Mouse (Mus musculus): ENCODE data around the gene Lman2.

Gene Lman2

DNA sequence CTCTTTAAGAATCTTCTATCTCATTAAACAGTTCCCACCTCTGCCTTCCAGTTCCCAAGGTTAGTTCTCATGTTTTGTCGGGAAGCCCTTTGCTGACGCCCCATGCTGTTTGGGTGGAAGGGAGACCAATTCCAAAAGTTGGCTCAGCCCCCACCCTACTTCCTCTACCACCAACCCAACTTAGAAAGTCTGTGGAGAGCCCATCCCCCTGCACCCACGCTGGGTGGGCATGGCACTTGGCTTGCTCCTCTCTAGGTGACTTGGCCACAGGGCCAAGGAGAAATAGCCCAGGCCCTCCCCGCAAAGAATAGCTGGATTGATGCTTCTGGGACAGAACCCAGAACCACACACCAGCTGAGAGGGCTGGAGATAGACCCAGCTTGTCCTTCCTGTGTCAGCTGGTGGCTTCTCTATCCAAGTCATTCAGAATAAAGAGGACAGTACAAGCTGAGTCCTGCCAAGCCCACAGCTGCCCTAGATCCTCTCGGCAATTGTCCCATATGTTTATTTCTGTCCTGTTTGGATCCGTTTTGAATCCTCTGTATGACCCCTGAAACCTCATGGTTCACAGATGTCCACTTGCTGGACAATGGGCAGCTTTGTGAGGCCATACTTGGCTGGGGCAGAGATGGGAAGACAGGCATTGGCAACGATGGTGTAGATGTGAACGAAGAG lies 8.6 kb upstream of the Lman2 start:
- DNase-seq (ENCODE audit: low spot score) = no peak

DNA sequence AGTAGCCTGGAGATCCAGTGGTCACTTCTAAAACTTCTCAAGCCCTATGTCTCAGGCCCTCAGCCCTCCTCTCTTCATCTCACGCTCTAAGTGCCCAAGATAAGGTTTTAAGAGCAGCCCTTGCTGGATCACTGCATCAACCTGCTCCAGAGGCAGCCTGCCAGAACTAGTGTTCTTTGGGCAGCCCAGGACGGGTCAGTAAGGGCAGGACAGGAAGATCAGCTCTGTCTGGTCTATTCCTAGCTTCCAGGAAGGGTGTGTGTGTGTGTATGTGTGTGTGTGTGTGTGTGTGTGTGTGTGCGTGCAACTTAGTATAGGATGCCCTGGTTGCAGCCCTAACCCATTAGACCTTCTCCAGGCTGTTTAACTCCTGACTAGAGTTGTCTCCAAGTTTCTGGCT lies 7.7 kb upstream of the Lman2 start:
- DNase-seq (ENCODE audit: low spot score) = no peak

DNA sequence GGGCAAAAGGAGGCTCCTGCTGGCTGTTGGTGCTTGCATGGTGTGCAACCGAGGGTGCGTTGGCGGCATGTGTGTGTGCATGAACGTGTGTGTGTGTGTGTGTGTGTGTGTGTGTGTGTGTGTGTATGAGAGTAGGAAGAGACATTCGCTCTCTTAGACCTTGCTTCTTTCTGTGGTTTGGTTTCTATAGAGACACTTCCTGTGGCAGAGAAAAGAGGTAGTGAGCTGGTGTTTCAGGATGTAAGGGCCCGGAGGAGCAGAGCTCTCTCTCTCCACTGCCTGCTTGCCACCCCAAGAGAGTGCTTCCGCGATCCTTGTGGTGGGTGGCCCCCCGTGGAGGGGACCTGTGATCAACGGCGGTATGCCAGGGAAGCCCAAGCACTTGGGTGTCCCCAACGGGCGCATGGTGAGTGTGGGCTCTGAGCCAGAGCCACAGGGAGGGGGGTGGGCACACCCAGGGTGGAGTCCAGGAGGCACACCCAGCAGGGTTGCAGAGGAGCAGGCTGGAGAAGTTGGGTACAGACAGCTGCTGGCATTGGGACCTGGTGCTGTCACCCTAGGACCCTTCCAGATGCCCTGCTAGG lies 7.0 kb upstream of the Lman2 start, which contains the start of gene Rgs14:
TSS of gene Rgs14 (plus strand) at position 202 of the 584 bp plus-strand sequence.
- no peak for DNase-seq (ENCODE audit: low spot score)

DNA sequence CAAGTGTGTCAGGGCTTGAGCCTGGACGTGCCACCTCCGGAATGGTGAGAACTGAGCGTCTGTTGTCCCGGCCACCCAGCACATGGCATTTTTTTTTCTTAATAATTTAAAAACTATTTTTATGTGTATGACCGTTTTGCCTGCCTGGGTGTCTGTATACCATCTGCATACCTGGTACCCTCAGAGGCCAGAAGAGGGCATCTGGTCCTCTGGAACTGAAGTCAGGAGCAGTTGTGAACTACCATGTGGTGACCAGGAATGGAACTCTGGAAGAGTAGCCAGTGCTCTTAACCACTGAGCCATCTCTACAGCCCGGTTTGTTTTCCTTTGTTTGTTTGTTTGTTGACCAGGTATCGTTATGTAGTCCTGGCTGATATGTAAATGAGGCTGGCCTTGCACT lies 5.8 kb upstream of the Lman2 start:
- DNase-seq (ENCODE audit: low spot score) = no peak

DNA sequence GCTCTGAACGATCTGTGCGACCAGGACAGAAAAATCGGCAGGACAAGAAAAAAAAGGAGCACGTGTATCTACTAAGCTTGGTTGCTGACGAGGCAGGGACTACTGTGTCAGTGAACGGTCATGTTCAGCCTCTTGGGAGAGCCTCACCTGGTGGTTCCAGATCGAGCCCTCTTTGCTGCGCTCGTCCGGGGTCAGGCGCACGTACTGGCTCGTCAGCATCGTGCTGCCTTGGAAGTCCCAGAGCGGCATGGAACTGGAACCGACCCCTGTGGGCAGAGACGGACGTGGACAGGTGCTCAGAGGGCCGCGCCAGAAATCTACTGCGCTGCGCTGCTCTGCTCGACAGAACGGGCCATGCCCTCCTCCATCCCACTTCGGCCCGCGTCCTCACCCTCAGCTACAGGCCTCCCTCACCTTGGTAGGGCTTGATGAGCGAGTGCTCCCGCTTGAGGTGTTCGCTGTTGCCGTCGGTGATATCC lies 570 bp downstream of the Lman2 start:
- no peak for DNase-seq (ENCODE audit: low spot score)

DNA sequence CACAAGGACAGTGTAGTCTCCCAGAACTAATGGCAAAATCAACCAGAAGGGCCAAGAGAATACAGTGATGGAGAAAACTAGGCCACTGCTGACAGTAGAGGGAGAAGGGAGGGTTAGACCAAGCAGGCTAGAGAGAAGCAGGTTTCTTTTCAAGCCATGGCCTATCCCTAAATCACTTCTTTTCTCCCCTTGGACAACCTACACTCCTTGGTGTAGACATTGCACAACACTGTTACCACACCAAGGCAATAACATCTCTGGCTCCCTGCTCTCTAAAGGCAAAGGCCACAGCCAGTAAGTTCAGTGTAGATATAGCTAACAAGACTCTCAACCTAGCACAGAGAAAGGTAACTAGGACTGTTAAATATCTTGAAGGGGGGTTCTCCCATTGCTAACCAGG lies 1.4 kb downstream of the Lman2 start:
- no peak for DNase-seq (ENCODE audit: low spot score)

DNA sequence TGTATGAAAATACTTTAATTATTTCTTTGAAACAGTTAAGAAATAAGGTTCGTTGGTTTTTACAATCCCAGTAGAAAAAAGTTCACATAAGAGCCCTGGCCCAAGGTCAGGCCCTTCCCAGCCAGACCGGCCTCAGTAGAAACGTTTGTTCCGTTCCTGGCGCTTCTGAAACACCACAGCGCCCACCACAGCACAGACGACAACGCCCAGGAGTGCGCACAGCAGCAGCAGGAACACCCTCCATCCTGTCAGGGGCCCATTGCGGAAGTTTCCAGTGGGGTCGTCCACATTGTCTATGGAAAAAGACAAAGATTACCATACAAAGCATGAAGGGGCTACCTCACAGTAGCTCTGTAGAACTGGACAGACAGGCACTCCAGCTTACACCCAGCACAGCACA lies 15.8 kb downstream of the Lman2 start:
- DNase-seq (ENCODE audit: low spot score) = no peak

DNA sequence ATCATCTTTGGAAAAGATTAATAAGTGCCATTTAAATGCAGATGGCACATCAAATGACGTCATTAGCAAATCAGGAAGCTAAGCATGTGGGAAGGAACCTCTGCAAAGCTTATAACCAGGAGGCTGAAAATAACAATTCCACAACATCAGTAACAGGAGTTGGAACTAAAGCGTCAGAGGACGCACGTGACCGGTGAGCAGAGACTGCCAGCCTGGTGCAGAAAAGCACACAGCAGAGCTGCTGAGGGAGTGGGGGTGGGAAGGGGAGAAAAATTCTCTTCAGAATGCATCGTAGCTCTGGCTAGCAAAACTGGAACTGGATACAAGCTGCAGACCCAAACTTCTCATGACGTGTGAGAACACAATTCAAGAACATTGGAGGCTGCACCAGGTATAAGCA lies 18.3 kb downstream of the Lman2 start:
- DNase-seq (ENCODE audit: low spot score) = no peak

DNA sequence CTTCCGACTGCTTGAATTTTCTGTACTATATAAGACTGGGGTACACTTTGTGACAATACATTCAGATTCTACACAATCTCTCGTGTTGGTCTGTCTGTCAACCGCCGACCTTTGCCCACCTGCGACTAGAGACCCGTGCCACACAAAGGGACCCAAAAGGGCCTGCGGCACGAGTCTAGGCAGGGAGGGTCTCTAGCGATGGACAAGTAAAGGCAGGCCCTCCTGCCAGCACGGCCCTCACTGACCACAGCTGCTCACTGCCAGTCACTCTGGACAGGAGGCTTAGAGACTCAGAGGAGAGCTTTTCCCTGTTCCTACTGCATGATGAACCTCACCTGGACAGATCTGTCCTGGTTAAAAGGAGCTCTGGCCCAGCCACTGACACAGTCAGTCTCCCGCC lies 20.1 kb downstream of the Lman2 start:
- DNase-seq (ENCODE audit: low spot score) = no peak

DNA sequence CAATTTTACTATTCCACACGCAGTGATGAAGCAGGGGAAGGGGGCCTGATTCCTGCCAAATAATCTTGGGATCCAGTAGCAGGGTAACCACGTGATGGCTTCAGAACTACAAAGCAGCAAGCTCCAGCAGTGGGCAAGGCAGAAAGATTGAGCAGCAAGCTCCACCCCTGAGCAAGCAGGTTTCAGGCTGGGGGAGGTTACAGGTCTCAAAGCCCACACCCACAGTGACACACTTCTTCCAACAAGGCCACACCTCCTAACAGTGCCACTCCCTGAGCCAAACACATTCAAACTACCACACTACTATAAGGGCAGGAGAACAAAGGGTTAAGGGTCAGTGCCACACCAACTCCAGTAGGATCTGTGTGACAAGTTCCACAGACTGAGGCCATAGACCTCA lies 23.3 kb downstream of the Lman2 start:
- no peak for DNase-seq (ENCODE audit: low spot score)

DNA sequence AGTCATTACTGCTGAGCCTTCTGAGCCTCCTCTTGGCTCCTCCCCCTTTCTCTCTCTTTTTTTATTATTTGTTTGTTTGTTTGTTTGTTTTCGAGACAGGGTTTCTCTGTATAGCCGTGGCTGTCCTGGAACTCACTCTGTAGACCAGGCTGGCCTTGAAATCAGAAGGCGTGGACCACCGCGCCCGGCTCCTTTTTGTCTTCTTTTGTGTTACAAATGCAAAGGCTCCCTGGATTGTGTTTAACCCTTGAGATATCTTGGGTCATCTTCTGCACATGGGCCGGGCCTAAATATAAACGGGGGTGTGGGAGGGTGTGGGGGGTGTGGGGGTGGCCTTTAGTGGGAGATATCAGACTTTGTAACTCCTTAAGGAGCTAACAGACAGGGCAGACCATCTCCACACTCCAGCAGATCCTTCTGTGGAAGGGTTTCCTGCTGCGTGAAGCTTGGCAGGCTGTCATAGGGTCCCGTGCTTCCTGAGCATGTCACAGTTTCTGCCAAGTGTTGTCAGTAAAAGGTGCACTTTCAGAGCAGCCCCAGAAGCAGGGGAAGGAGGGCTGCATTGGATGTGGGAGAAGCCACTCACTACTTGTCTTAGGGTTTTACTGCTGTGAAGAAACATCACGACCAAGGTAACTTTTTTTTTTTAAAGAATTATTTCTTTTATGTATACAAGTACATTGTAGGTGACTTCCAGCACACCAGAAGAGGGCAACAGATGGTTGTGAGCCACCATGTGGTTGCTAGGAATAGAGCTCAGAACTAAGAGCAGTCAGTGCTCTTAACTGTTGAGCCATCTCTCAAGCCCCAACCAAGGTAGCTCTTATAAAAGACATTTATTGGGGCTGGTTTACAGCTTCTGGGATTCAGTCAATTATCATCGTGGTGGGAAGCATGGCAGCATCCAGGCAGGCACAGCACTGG lies 24.2 kb downstream of the Lman2 start:
- no peak for DNase-seq (ENCODE audit: low spot score)

DNA sequence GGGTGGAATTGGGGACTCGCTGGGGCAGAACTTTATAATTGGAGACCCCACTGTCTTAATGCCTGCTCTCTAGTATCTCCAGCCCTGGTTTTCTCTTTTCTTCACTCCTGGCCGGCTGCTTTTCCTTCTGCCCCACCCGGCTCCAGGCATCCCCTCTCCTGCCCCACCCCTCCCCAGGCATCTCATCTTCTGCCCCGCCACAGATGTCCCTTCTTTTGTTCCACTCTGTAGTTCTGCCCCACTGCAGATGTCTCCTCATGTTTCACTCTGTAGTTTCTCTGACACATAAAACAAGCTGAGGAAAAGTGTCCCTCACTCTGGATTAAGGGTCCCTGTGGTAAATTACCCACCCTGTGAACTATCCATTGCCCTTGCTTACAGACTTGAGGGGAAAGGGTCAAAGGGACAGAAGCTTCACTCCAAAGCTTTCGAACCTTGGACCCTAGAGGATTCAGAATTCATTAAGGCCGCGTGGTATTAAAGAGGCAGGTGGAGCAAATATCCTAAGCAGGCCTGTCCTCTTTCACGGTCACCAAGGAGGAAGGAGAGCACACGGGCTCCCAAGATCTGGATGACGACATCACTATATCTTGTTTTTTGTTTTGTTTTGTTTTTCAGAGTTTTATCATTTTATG lies 25.1 kb downstream of the Lman2 start:
- no peak for DNase-seq (ENCODE audit: low spot score)

DNA sequence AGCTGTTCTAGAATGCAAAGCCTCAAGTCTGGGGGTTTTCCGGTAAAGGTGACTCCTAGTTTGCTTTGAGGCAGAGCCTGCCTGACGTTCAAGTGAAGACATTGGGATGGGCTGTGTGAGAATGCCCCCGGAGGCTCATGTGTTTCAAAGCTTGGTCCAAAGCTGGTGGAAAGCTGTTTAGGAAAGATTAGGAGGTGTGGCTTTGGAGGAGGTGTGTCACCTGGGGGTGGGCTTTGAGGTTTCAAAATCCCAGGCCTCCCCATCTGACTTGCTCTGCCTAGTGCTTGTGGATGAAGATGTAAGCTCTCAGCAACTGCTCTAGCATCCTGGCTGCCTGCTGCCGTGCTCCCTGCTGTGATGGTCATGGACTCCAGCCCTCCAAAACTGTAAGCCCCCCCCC lies 26.9 kb downstream of the Lman2 start:
- DNase-seq (ENCODE audit: low spot score) = no peak

DNA sequence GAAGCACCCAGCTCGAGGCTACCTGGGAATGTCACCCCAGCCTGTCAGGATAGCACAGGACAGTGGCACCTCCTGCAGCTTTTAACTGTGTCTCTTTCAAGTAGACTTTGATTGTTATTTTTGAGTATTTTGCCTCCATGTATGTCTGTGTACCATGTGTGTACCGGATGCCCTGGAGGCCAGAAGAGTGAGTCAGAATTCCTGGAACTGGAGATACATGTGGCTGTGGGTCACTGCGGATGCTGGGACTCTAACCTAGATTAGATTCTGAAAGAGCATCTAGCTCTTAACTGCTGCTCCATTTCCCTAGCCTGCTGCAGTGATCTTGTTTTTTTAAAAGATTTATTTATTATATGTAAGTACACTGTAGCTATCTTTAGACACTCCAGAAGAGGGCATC lies 30.3 kb downstream of the Lman2 start:
- no peak for DNase-seq (ENCODE audit: low spot score)

DNA sequence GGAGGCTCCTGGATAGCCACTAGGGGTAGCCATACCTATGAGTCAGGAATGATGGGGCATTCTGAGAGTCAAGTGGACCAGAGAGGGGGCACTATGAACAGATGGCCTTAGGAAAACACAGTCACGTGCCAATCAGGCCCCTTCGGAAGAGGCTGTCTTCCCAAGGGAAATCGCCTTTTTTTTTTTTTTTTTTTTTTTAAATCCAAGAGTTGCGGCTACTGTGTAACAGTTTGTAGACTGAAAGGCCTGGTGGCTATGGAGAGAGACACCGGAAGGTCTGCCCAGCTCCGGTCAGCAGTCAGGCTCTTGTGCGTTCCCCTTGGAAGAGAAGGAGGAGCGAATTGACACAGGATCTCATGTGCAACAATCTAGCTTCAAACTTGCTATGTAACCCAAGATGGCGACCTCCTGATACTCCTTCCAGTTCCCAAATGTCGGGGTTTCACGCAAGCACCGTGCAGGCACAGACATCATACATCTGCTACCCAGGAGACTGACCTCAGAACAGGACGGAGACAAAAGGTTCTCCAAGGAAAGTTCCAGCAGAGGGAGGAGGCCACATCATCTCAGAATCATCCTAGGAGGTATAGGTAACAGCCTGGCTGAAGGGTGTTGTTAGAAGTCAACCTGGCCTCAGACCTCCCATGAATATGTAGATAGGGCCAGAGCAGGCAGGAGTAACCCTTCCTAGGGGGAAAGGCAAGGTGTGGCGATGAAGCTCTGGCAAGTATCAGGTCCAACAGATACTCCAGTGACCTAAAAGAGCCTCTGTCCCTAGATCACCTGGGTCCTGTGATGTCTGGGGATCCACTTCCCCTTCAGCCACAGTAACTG lies 31.8 kb downstream of the Lman2 start:
- no peak for DNase-seq (ENCODE audit: low spot score)

DNA sequence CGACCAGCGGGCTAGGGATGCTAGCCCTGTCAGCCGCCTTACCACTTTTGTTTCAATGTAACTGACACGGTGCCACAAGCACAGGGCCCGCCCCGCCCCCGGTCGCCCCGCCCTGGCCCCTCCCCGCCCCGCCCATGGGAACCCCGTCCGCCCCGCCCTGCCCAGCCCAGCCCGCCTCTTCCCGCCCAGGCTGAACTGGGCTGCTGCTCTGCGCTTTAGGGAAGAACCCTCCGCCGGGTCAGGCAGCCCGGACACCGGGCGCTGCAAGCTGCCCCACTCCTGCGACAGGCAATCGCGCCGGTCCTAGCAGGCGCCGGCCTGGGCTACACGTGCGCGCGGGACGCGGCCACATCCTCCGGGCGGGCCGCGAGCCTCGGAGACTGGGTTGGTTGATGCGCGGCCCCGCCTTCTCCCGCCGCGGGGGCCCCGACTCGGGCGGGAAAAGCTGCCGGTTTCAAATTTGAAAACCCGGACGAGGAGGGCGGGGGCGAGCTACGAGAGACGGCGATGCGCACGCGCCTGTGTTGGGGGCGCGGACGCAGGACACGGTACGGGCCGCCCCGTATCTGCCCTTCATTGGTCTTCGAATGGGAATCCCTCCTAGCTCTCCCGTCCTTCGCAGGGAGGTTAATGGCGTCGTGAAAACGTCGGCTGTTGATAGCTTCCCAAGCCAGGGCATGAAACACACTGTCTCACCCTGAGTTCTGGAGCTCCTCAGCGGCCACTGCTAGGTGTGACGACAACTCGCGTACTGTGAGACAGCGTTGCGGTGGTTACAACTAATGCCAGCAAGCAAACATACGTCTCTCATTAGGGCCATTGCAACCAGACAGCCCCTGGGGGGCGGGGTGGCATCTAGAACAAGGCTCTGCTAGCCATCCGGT lies 32.7 kb downstream of the Lman2 start, which contains the start of gene Mxd3:
TSS of gene Mxd3 (minus strand) at position 141 of the 884 bp plus-strand sequence.
- peak; percentile 84 for DNase-seq (ENCODE audit: low spot score)

DNA sequence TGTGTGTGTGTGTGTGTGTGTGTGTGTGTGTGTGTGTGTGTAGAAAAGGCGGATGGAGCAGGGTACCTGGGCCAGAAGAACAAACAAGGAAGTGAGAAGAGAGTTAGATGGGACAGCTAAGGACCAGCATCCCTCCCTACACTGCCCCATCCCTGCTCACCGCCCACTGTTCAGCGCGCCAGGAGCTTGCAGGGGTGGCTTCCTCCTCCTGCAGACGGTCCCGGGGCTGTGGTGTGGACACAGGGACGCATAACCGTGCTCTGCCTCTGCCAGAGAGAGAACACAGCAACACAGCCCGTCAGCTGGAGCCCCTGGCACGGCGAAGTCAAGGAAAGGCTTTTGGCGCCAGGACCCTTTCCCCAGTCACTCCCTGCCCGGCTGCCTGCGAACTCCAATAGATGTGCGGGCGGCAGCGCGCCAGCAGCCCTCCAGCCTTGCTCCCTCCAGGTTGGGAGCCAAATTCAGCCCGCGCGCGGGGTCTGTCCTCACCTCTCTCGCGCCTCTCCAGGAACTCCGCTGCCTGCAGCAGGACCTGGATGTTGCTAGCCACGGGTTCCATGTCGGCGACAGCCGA lies 33.4 kb downstream of the Lman2 start:
- DNase-seq (ENCODE audit: low spot score) = no peak

DNA sequence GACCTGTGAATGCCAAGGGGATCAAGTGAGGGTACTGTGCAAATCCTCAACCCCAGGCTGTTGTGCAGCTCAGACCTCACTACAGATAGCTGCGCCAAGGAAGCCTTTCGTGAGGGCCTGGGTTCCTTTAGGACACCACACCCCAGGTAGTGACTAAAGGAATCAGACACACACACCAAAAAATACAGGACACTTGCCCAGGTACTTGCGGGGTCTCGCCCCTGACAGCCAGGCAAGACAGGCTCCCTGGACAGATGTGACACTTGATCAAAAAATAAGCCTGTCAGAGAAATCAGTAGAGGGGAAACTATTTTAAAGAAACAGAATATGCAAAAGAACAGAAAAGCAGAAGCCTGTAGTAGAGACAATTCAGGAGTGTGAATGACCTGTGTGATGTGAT lies 33.9 kb downstream of the Lman2 start:
- no peak for DNase-seq (ENCODE audit: low spot score)

DNA sequence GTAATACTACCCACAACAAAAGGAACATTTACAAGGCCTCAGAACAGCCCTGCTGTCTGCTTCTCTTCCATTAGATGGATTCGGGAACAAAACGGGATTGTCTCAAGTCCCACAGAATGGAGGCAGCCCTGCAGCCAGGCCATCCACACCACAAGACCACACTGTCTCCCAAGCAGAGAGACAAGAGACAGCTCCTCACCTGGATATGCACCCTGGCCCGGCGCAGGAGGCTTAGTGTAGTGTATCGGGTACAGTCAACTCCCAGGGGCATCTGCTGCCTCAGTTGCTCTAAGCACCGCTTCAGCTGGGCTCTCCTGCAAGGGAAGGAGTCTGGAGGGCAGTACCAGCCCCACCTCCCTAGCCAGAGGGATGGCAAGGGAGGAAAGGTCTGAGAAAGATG lies 34.4 kb downstream of the Lman2 start:
- no peak for DNase-seq (ENCODE audit: low spot score)

DNA sequence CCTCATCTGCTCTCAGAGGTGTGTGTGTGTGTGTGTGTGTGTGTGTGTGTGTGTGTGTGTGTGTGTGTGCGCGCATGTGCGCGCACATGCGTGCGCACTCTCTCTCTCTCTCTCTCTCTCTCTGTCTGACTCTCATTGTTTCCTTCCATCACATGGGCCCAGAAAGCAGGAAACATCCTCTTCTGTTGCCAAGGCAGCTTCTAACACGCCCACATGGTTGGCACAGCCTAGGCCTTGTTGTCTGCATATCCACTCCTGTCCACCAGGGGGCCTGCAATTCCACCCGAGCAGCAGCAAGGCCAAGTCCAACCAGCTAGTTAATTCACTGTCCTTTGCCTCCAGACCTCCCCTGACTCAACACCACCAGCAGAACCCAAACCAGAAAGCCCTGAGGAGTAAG lies 35.0 kb downstream of the Lman2 start:
- peak; percentile 86 for DNase-seq (ENCODE audit: low spot score)

Data from retina, embryonic 14.5 days (tissue).